Mouse (Mus musculus) myocyte (in vitro differentiated cells): ENCODE measurements around the gene Epas1.

Experiments
- CEBPB ChIP-seq: IDR thresholded peaks from 2 replicates; pipeline ENCODE4 v1.6.1; 2011; ENCODE audit warnings: mild to moderate bottlenecking, moderate library complexity; ENCODE audit not compliant: poor library complexity, insufficient read depth, severe bottlenecking
- MAX ChIP-seq: IDR thresholded peaks from one replicate; pipeline ENCODE4 v1.6.1; 2011; ENCODE audit warnings: low read depth, mild to moderate bottlenecking, control low read depth
- MYOD1 ChIP-seq, 3 experiments: IDR thresholded peaks; one replicate each; pipeline ENCODE4 v1.6.1; 2011; ENCODE audit warnings: control low read depth in 2 of 3, low read depth in 2 of 3, mild to moderate bottlenecking in 2 of 3, moderate library complexity in 1 of 3; ENCODE audit not compliant: insufficient read length in 2 of 3, control insufficient read depth in 1 of 3
- POLR2A ChIP-seq: IDR thresholded peaks from one replicate; pipeline ENCODE4 v1.6.1; 2011; ENCODE audit warnings: low read depth, mild to moderate bottlenecking, control low read depth, moderate library complexity; ENCODE audit not compliant: insufficient read length
- POLR2AphosphoS2 ChIP-seq: IDR thresholded peaks from one replicate; pipeline ENCODE4 v1.6.1; 2011; ENCODE audit warnings: low read depth, control low read depth; ENCODE audit not compliant: insufficient read length
- SRF ChIP-seq: IDR thresholded peaks from one replicate; pipeline ENCODE4 v1.6.1; 2011; ENCODE audit warnings: low read depth; ENCODE audit not compliant: control insufficient read depth, insufficient read length
- TCF12 ChIP-seq: IDR thresholded peaks from one replicate; pipeline ENCODE4 v1.6.1; 2011; ENCODE audit warnings: mild to moderate bottlenecking, control low read depth; ENCODE audit not compliant: poor library complexity, insufficient read depth, severe bottlenecking
- USF1 ChIP-seq: IDR thresholded peaks from one replicate; pipeline ENCODE4 v1.6.1; 2011; ENCODE audit warnings: low read depth, mild to moderate bottlenecking, control low read depth, moderate library complexity

DNA sequence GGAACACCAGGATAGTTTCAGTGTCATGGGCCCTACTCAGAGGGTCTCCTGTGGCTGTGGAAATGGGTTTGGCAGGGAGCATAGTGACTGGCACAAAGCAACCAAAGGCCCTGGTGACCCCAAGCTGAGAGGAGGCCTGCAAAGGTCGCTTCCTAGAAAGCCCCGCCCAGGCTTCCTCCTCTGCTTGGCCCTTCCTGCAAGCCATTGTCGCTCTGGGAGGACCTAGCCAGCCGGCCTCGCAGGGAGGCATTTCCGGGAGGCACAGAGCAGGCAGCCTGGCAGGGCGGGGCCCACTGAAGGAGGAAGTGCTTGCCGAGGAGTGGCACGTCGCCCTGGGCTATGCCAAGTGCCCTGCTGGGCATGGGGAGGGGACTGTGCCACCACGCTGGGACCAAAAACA, 21.5 kb upstream of the Epas1 start:
- TF ChIP-seq POLR2A (no peak), SRF (no peak), CEBPB (no peak), POLR2AphosphoS2 (no peak), TCF12 (no peak), USF1 (no peak), MAX (no peak), MYOD1 (IDR thresholded peaks at IDR 0.05; ENCODE audit: control insufficient read depth in 1 of 3, insufficient read length in 2 of 3, low read depth in 2 of 3) (no peak)
